Mouse (Mus musculus) ovary, adult 18-20 months (tissue): Measurements from ENCODE around the gene Pdlim4.

Source experiments
- DNase-seq: peaks from one replicate; pipeline ENCODE4 v3.0.0; 2022; ENCODE audit warnings: low spot score, mixed read lengths

Gene Pdlim4

GRCm38 (mm10) chr11:54091726-54092125, 22.9 kb upstream of the Pdlim4 start:
- no peak for DNase-seq

DNA sequence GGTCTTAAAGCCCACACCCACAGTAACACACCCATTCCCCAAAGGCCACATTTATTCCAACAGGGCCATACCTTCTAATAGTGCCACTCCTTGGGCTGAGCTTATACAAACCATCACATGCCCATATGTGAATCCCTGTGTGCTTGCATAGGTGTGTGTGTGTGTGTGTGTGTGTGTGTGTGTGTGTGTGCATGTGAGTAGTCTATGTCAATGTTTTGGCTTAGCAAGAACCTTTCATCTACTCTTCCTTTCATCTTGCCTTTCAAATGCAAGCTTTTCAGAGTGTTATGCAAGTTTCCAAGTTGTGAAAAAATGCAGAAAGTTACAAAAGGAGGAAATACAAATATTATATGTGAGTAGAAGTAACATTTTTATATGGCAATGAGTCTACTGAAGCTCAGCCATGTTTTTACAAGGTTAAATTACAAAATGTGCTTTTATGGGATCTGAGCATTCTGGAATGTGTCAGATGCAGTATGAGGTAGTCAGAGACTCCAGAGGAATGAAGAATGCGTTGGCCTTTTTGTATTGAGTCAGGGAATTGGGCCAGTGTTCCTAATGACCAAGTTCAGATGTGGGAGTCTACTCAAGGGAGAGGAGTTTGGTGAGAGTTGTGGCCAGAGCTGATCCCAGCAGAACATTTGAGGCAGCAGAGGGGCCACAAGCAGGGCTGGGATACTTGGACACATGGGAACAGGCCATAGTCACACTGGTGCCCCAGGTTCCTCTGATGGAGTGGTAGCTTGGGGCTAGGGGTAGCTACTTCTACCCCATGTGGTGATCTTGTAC, 21.5 kb upstream of the Pdlim4 start:
- DNase-seq, result no peak

GRCm38 (mm10) chr11:54088947-54089317, 20.1 kb upstream of the Pdlim4 start:
- DNase-seq, result no peak

DNA sequence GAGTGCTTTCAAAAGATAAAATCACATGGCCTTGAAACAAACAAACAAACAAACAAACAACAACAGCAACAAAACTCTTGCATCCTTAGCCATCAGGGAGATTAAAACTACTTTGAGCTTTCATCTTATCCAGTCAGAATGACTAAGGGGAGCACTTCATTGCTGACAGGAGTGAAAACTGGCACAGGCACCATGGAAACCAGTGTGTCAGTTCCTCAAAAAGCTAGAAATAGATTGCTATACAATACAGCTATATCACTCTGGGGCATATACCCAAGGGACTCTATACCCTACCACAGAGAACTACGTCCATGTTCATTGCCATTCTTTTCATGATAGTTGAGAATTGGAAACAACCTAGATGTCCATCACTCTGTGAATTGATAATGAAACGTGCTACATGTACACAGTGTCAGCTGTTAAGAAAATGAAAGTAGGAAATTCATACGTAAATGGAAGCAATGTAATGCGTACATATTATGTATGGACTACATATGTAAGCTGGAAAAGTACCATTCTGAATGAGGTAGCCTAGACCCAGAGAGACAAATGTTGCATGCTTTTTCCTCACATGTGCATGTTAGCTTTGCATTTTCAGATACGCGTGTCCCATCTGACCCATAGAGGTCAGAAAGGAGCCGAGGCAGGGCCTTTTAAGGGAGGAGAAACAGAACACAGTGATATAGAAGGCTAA, 19.6 kb upstream of the Pdlim4 start:
- no peak for DNase-seq

DNA sequence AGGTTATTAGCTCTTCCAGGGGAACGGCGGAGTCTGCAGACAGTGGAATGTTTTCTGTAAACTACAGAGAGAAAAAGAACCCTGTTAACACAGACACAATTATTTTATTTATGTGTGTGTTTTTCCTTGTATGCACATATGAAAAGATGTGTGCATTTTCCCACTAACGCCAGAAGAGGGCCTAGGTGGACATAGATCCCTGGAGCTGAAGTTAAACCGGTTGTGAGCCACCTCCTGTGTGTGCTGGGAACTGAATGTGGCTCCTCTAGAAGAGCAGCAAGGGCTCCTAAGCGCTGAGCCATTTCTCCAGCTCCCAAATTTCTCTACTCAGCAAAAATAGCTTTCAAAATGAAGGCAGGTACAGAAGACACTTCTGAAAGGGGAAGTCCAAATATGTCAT, 17.0 kb upstream of the Pdlim4 start:
- no peak for DNase-seq

DNA sequence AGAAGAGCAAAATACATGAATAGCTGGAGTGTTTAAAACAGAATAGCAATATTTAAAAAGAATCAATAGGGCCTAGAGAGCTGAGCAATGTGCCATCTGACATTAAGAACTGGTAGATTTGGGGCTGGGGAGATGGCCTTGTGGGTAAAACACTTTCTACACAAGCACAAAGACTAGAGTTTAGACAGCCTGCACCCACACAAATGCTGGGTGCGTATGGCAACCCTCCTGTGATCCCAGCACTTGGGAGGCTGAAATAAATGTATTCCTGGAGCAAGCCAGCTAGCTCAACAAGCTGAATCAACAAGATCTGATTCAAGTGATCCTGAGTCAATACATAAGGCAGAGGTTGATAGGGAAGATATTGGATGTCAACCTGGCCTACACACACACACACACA, 16.2 kb upstream of the Pdlim4 start:
- DNase-seq, result no peak

DNA sequence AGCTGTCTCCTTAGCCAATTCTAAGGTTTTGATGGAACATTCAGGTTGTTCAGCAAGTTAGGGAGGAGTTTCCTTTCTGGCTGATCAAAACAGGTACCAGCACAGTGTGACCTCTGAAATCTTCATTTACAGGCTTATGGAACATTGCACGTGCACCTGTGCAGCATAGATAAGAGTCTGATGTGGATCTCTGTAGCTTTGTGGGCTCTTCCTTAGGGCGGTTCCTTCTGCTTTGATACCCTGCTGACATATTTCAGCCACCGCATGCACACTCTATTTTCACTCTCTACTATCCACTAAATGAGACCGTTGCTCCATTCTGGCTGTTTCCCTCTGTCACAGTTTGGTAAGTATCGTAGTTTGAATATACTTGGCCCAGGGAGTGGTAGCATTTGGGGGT, 13.9 kb upstream of the Pdlim4 start:
- DNase-seq, result no peak

DNA sequence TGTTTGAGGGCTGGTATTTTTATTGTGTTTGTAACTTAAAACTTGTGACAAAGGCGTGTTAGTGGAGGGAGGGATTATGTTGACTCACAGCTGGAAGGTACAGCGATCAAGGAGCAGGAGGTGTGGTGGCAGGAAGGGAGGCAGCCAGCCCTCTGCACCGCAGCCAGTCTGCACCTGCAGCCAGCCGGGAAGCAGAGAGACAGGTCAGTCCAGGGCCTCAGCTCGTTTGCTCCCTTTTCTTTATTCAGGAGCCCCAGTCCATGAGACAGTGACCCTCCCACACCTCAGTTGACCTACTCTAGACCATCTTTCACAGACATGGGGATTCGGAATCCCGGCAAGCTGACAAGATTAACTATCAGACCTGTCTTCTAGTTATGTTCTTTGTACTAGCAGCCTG, 11.6 kb upstream of the Pdlim4 start:
- DNase-seq, result no peak

- no peak for DNase-seq
These were observed 7.3 kb upstream of the Pdlim4 start for GRCm38 (mm10) chr11:54076101-54076500.

- DNase-seq, result no peak
These were observed 6.5 kb upstream of the Pdlim4 start for GRCm38 (mm10) chr11:54075353-54075752.

DNA sequence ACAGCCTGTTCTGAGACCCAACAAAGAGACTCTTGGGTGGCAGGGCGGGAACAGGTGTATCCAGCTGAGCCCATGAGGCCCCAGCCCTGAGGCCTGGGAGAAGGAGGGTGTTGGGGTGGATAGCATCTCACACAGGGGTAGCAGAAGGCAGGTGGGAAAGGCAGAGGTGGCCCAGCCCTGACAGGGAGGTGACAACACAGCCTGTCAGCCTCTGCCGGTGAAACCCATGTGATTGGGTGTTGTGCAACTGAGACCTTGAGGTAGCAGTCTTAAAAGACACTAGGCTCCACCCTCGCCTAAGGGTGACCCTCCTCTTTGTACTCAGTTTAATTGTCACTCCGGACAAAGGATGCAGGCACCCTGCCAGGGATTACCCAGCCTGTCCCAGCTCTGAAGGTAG, 4.5 kb upstream of the Pdlim4 start:
- no peak for DNase-seq

DNA sequence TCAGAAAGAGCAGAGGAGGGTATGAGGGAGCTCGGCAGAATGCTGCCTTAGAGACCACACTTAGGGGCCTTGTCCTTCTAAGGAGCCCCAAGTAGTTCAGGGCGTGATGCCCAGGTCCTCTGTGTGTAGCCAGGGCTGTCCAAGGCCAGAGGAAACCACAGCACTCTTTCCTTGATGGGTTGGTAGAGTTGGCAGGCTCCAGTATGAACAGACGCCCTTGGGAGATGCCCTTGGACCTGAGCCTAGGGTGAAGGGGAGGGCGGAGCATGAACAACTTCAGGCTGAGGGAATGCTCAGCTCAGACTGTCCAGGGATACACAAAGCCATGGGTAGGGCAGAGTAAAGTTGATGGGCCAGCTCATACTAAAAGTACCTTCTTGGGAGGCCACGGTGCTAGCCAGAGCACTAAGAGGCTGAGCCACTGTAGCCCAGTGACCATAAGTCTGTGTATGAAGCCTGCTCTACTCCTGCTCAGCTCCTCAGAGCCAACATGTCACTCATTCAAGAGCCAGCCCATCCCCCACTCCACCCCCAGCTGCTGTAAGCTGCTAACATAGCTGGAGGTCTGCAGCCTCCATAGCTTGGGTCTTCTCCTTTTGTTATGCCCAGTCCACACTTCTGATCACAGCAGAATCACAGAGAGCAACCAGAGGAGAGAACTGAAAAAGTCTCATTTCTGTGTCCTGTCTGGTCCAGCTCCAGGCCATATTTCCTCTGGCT, 3.1 kb upstream of the Pdlim4 start:
- peak; percentile 92 for DNase-seq

GRCm38 (mm10) chr11:54067996-54068519, 756 bp downstream of the Pdlim4 start:
- no peak for DNase-seq

DNA sequence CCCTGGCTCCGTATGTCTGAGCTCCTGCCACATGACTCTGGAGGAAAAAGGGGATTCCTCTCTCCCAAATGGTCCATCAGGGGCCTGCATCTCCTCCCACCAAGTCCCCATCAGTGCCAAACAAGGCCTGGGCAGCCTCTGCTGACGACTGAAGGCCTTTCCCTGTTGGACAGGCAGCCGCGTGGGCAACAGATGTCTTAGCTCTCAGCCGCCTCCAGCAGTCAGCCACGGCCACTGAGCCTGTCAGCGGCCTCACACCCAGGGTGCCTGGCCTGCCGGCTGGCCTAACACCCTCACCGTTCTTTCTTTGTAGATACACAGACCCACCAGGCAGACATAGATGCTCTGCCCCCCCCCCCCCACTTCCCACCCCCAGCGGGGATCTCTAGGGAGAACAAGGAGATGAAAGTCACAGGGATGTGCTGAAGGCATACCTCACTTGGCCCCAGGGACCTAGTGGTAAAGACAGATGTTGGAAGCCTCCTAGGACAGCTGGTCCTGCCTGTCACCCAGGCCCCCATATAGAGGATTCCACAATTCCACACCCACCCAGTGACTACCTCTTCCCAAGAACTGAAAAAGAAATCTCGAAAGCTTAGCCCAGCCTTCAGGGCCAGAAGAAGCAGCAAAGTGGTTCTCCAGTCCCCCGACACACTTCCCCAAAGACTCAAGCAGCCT, 1.4 kb downstream of the Pdlim4 start:
- DNase-seq, result no peak

GRCm38 (mm10) chr11:54066400-54066799, 2.4 kb downstream of the Pdlim4 start:
- DNase-seq, result no peak

- no peak for DNase-seq
These were observed 3.0 kb downstream of the Pdlim4 start for GRCm38 (mm10) chr11:54065915-54066178.

DNA sequence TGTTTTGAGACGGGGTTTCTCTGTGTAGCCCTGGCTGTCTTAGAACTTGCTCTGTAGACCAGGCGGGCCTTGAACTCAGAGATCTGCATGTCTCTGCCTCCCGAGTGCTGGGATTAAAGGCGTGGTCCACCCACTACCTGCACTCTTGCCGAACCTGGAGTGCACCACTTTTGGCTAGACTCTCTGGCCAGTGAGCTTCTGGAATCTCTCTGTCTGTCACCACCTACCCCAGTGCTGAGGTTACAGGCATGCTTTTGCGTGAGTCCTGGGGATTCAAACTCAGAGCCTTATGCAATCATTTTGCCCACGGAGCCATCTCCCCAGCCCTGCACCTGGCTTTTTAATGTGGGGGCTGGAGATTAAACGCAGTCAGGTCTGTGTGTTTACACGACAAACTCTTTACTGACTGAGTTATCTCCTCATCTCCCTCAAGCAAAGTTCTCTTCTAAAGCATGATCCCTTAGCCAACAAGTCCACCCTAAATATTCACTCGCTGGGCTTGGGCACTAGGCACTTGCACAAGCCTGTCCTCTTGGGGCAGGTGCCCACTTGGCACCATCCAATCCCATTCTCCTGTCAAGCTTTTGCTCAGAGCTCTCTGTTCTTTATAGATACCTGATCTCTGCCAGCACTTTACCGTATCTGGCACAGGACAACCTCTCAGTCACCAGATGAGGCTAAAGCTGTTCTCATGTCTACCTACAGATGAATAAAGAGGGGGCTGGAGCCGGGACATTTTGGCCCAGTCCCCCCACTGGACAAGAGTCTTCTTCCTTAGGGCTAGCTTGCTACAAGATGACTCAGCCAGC, 3.5 kb downstream of the Pdlim4 start:
- no peak for DNase-seq

GRCm38 (mm10) chr11:54064412-54064978, 4.3 kb downstream of the Pdlim4 start:
- DNase-seq, result peak; percentile 68

GRCm38 (mm10) chr11:54063472-54063775, 5.4 kb downstream of the Pdlim4 start:
- no peak for DNase-seq

DNA sequence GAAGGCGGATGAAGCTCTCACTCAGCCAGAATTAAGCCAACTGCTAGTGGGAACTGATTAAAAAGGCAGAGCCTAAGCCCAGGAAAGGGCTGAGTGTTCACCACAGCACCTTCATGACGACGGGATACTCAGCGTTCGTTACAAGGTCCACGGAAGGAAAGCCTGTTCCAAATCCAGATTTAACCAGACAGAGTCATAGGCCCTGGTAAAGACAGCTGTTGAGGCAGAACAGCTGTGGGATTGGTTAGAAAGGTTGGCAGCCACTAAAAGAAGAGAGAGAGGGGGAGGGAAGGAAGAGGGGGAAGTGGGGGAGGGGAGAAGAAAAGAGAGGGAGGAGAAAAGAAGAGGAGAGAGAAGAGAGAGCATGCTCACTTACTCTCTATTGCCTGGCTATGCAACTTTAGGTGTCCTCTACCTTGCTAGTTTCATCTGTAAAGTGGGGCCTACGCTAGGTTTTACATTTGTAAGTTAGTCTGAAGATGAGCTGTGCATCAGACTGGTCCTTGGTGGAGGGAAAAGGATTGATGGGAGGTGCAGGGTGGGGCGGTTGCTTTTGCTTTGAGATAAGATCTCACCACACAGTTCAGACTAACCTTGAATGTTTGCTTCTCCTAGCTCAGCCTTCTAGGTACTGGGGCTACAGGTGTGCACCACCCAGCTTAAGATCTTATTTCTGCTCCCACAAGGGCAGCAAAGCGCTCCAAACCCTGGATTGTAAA, 5.9 kb downstream of the Pdlim4 start:
- no peak for DNase-seq
